24 mouse cellular contexts compared by ENCODE assay signal in the genomic region with DNA sequence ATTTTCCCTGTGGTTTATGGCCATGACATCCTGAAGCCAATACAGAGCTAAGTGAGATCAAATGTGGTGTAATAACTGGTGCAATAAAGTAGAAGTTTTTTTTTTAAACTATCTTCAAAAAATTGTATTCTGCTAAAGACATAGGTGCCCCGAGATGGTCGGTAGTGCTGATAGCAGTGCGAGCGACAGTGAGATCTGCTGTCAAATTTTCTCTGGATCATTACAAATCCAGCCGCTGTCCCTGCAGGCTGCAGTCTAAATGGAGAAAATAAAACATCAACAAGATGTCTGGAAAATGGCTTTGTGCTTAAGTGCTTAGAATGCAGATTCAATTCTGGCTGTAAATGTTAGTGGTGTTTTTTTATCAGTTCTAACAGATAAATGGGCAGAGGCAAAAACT.
A peak's percentile ranks its signal among the peaks of the same experiment; 100 is the strongest.
DNase-seq lines count a peak whose midpoint lies in the region; ATAC-seq lines count a peak whose summit lies in the region.
"Had no signal": no experiment of that assay in that cellular context is flagged by ENCODE, and none has a peak within 500 bp of the region (broad histone marks: within the 10 kb centered on the region; RNA-seq: fewer than 3 reads in every experiment).

No protein-coding gene starts in this region.

- H3K4me1 ChIP-seq in forebrain, embryonic 15.5 days, result peaks cover 3% of the 10 kb centered on the region; the same call in 1 of the 2 replicates
- H3K4me1 ChIP-seq in forebrain, embryonic 13.5 days, result 0 out of 2 replicates have a peak, but pooled peaks cover 7% of the 10 kb centered on the region
- H3K4me1 ChIP-seq in hindbrain, embryonic 13.5 days (replicated peaks), result peaks cover 10% of the 10 kb centered on the region
- H3K4me1 ChIP-seq in hindbrain, embryonic 12.5 days, result peaks cover 2% of the 10 kb centered on the region; the same call in 1 of the 2 replicates
- H3K4me1 ChIP-seq in neural tube, embryonic 13.5 days (replicated peaks), result peaks cover 15% of the 10 kb centered on the region
- peaks cover 13% of the 10 kb centered on the region for H3K4me1 ChIP-seq in neural tube, embryonic 15.5 days
- H3K4me1 ChIP-seq: limb, embryonic 10.5 days; limb, embryonic 15.5 days; liver, embryonic 13.5 days had no signal

- DNase-seq in neural tube, embryonic 10.5 days (ENCODE audit: extremely low spot score, low spot score), result no peak
- DNase-seq in urinary bladder, postnatal 4 days (ENCODE audit: low spot score in 2 of 2), result no peak
- DNase-seq: adrenal gland, adult 8-10 months; cerebellum, adult 11 months; cerebellum, adult 9-10 months; cerebellum, postnatal 36 days; liver, embryonic 13.5 days; midbrain, embryonic 14.5 days; retina, postnatal 1 day; right cerebral cortex, postnatal 25 days; thymus, postnatal 14 days had no signal

- H3K36me3 ChIP-seq in forebrain, embryonic 15.5 days, result no peaks in the 10 kb centered on the region
- H3K36me3 ChIP-seq in forebrain, embryonic 13.5 days (ENCODE audit: poor library complexity, severe bottlenecking), result no peaks in the 10 kb centered on the region
- no peaks in the 10 kb centered on the region for H3K36me3 ChIP-seq in hindbrain, embryonic 13.5 days
- H3K36me3 ChIP-seq in hindbrain, embryonic 12.5 days, result no peaks in the 10 kb centered on the region
- no peaks in the 10 kb centered on the region for H3K36me3 ChIP-seq in neural tube, embryonic 13.5 days
- H3K36me3 ChIP-seq in neural tube, embryonic 15.5 days, result no peaks in the 10 kb centered on the region
- H3K36me3 ChIP-seq: G1E; limb, embryonic 10.5 days; limb, embryonic 15.5 days; liver, embryonic 13.5 days; neural tube, embryonic 12.5 days had no signal

- 0 out of 2 replicates have a peak overlapping the region, but pooled peaks have one; percentile 45 for H3K27ac ChIP-seq in forebrain, embryonic 15.5 days (replicated peaks)
- no peak overlapping the region for H3K27ac ChIP-seq in forebrain, embryonic 13.5 days
- 0 out of 2 replicates have a peak overlapping the region, but pooled peaks have one; percentile 46 for H3K27ac ChIP-seq in hindbrain, embryonic 13.5 days
- no peak overlapping the region for H3K27ac ChIP-seq in hindbrain, embryonic 12.5 days
- H3K27ac ChIP-seq in neural tube, embryonic 13.5 days (replicated peaks), result peak overlapping the region; percentile 49; the same call in 1 of the 2 replicates
- H3K27ac ChIP-seq in neural tube, embryonic 15.5 days (replicated peaks), result peak overlapping the region; percentile 64
- H3K27ac ChIP-seq: limb, embryonic 10.5 days; limb, embryonic 15.5 days; liver, embryonic 13.5 days; neural tube, embryonic 12.5 days had no signal

- H3K9me3 ChIP-seq in forebrain, embryonic 15.5 days, result no peaks in the 10 kb centered on the region
- H3K9me3 ChIP-seq in forebrain, embryonic 13.5 days (replicated peaks), result no peaks in the 10 kb centered on the region
- H3K9me3 ChIP-seq in hindbrain, embryonic 13.5 days, result peaks cover 5% of the 10 kb centered on the region; the same call in 1 of the 2 replicates
- no peaks in the 10 kb centered on the region for H3K9me3 ChIP-seq in hindbrain, embryonic 12.5 days (replicated peaks)
- no peaks in the 10 kb centered on the region for H3K9me3 ChIP-seq in neural tube, embryonic 13.5 days
- H3K9me3 ChIP-seq in neural tube, embryonic 15.5 days (replicated peaks), result no peaks in the 10 kb centered on the region
- H3K9me3 ChIP-seq: G1E; limb, embryonic 10.5 days; limb, embryonic 15.5 days; liver, embryonic 13.5 days; neural tube, embryonic 12.5 days had no signal

- no peak overlapping the region for H3K4me2 ChIP-seq in forebrain, embryonic 15.5 days (replicated peaks)
- no peak overlapping the region for H3K4me2 ChIP-seq in forebrain, embryonic 13.5 days
- H3K4me2 ChIP-seq in hindbrain, embryonic 13.5 days, result no peak overlapping the region
- no peak overlapping the region for H3K4me2 ChIP-seq in hindbrain, embryonic 12.5 days (replicated peaks)
- H3K4me2 ChIP-seq in neural tube, embryonic 13.5 days, result no peak overlapping the region
- H3K4me2 ChIP-seq in neural tube, embryonic 15.5 days, result 0 out of 2 replicates have a peak overlapping the region, but pooled peaks have one; percentile 2
- H3K4me2 ChIP-seq: limb, embryonic 15.5 days; liver, embryonic 13.5 days; neural tube, embryonic 12.5 days had no signal

- WGBS in forebrain, embryonic 15.5 days, result 90% methylated on average over 5 of the region's 5 CpGs
- WGBS in forebrain, embryonic 13.5 days, result 89% methylated on average over 5 of the region's 5 CpGs
- 74% methylated on average over 5 of the region's 5 CpGs for WGBS in hindbrain, embryonic 13.5 days
- 85% methylated on average over 5 of the region's 5 CpGs for WGBS in hindbrain, embryonic 12.5 days
- 64% methylated on average over 5 of the region's 5 CpGs for whole genome bisulfite sequencing in neural tube, embryonic 13.5 days
- WGBS in neural tube, embryonic 15.5 days, result 49% methylated on average over 5 of the region's 5 CpGs

- no peak for ATAC-seq in forebrain, embryonic 15.5 days (replicated peaks)
- no peak for ATAC-seq in forebrain, embryonic 13.5 days
- no peak for ATAC-seq in hindbrain, embryonic 13.5 days (ENCODE audit: low FRiP score)
- ATAC-seq in hindbrain, embryonic 12.5 days (ENCODE audit: low FRiP score), result no peak
- ATAC-seq in neural tube, embryonic 13.5 days (ENCODE audit: low read depth), result peak; percentile 61
- ATAC-seq in neural tube, embryonic 15.5 days (ENCODE audit: low FRiP score), result peak; percentile 63
- ATAC-seq: forebrain, embryonic 14.5 days; intestine, postnatal 0 days; lung, postnatal 0 days had no signal

- no peaks in the 10 kb centered on the region for H3K27me3 ChIP-seq in forebrain, embryonic 15.5 days
- H3K27me3 ChIP-seq in forebrain, embryonic 13.5 days, result no peaks in the 10 kb centered on the region
- no peaks in the 10 kb centered on the region for H3K27me3 ChIP-seq in hindbrain, embryonic 13.5 days
- H3K27me3 ChIP-seq in hindbrain, embryonic 12.5 days, result no peaks in the 10 kb centered on the region
- H3K27me3 ChIP-seq in neural tube, embryonic 13.5 days, result no peaks in the 10 kb centered on the region
- H3K27me3 ChIP-seq in neural tube, embryonic 15.5 days (replicated peaks), result no peaks in the 10 kb centered on the region
- H3K27me3 ChIP-seq: limb, embryonic 15.5 days; liver, embryonic 13.5 days; neural tube, embryonic 12.5 days had no signal

- H3K9ac ChIP-seq in forebrain, embryonic 15.5 days (replicated peaks), result no peak overlapping the region
- H3K9ac ChIP-seq in forebrain, embryonic 13.5 days, result no peak overlapping the region
- no peak overlapping the region for H3K9ac ChIP-seq in hindbrain, embryonic 13.5 days
- no peak overlapping the region for H3K9ac ChIP-seq in hindbrain, embryonic 12.5 days
- H3K9ac ChIP-seq in neural tube, embryonic 13.5 days, result no peak overlapping the region
- H3K9ac ChIP-seq in neural tube, embryonic 15.5 days (replicated peaks), result no peak overlapping the region
- H3K9ac ChIP-seq: limb, embryonic 15.5 days; liver, embryonic 13.5 days; neural tube, embryonic 12.5 days had no signal

- H3K4me3 ChIP-seq in forebrain, embryonic 15.5 days, result no peak overlapping the region
- no peak overlapping the region for H3K4me3 ChIP-seq in forebrain, embryonic 13.5 days
- H3K4me3 ChIP-seq in hindbrain, embryonic 13.5 days, result no peak overlapping the region
- H3K4me3 ChIP-seq in hindbrain, embryonic 12.5 days, result no peak overlapping the region
- H3K4me3 ChIP-seq in neural tube, embryonic 13.5 days, result no peak overlapping the region
- H3K4me3 ChIP-seq in neural tube, embryonic 15.5 days (replicated peaks), result no peak overlapping the region
- H3K4me3 ChIP-seq: limb, embryonic 10.5 days; limb, embryonic 15.5 days; liver, embryonic 13.5 days; neural tube, embryonic 12.5 days had no signal

Comparison
In these comparisons a context has a peak if more than half of its experiments do, and no peak if none do; other contexts are left out.
1. H3K27ac ChIP-seq: peak in forebrain, embryonic 15.5 days (single experiment), hindbrain, embryonic 13.5 days (single experiment), neural tube, embryonic 13.5 days (single experiment) and neural tube, embryonic 15.5 days (single experiment); none in forebrain, embryonic 13.5 days (single experiment) and hindbrain, embryonic 12.5 days (single experiment).
2. ATAC-seq: peak in neural tube, embryonic 13.5 days (single experiment) and neural tube, embryonic 15.5 days (single experiment); none in forebrain, embryonic 15.5 days (single experiment), forebrain, embryonic 13.5 days (single experiment), hindbrain, embryonic 13.5 days (single experiment) and hindbrain, embryonic 12.5 days (single experiment).